Mouse (Mus musculus) heart, embryonic 12.5 days (tissue): ENCODE data around the gene Tbc1d22a. TPM values are rescaled to one million over a fixed set of nuclear protein-coding genes. Genes with fewer than 3 reads are reported as not detected.

Experiments used
- ATAC-seq: fragments of 200-750 bp; cut with Nextera tagmentation; 2 replicates; pipeline ENCODE4 v1.8.0; 2017; ENCODE audit warnings: moderate TSS enrichment, moderate library complexity; ENCODE audit not compliant: insufficient number of reproducible peaks, low FRiP score
- H3K27ac ChIP-seq: fragments of 300-500 bp; sonication (generic); 2 replicates; pipeline ENCODE4 v1.5.1; 2016; ENCODE audit warnings: mild to moderate bottlenecking, moderate library complexity; ENCODE audit not compliant: poor library complexity, severe bottlenecking
- H3K27me3 ChIP-seq: fragments of 300-500 bp; sonication (generic); replicated peaks from 2 replicates; pipeline ENCODE4 v1.6.1; 2016; ENCODE audit warnings: mild to moderate bottlenecking, moderate library complexity
- H3K36me3 ChIP-seq: fragments of 300-500 bp; sonication (generic); 2 replicates; pipeline ENCODE4 v1.6.1; 2016; ENCODE audit warnings: mild to moderate bottlenecking, moderate library complexity
- H3K4me1 ChIP-seq: fragments of 300-500 bp; sonication (generic); replicated peaks from 2 replicates; pipeline ENCODE4 v1.6.1; 2016; ENCODE audit warnings: mild to moderate bottlenecking
- H3K4me2 ChIP-seq: fragments of 300-500 bp; sonication (generic); 2 replicates; pipeline ENCODE4 v1.6.1; 2016; ENCODE audit warnings: mild to moderate bottlenecking, moderate library complexity
- H3K4me3 ChIP-seq: fragments of 300-500 bp; sonication (generic); 2 replicates; pipeline ENCODE4 v1.5.1; 2016; ENCODE audit warnings: mild to moderate bottlenecking
- H3K9ac ChIP-seq: fragments of 300-500 bp; sonication (generic); 2 replicates; pipeline ENCODE4 v1.6.1; 2016; ENCODE audit warnings: mild to moderate bottlenecking, moderate library complexity
- H3K9me3 ChIP-seq: fragments of 300-500 bp; sonication (generic); replicated peaks from 2 replicates; pipeline ENCODE4 v1.6.1; 2016; ENCODE audit warnings: mild to moderate bottlenecking, moderate library complexity
- WGBS: fragments of 180-500 bp; shearing (Covaris S2); methylation state at CpG from one replicate; pipeline ENCODE4 v1.1.7; 2016; 5-methylcytosine and 5-hydroxymethylcytosine counted together
- polyA plus RNA-seq: library from polyadenylated mRNA; unstranded; fragments of >200 nt; fragmentation: Nextera tagmentation; extraction: Ambion mirVana; gene quantifications from 2 replicates; pipeline ENCODE4 v1.2.1, GENCODE M21; 2016

The Tbc1d22a gene
- polyA plus RNA-seq, 1 experiment from 2014 or later, result 10.3 TPM

GRCm38 (mm10) chr15:86405527-86405926 lies 191.3 kb downstream of the Tbc1d22a start:
- Histone ChIP-seq H3K9me3 (no peaks in the 10 kb centered on the region), H3K9ac (no peak overlapping the region), H3K27me3 (peaks cover 81% of the 10 kb centered on the region), H3K27ac (no peak overlapping the region), H3K36me3 (no peaks in the 10 kb centered on the region), H3K4me1 (peaks cover 27% of the 10 kb centered on the region), H3K4me2 (no peak overlapping the region), H3K4me3 (no peak overlapping the region)
- ATAC-seq, result no peak
- WGBS, result 20% methylated on average over 4 of the region's 4 CpGs

- Histone ChIP-seq H3K4me3 (no peak overlapping the region), H3K9ac (no peak overlapping the region), H3K27ac (no peak overlapping the region), H3K4me1 (peaks cover 12% of the 10 kb centered on the region), H3K4me2 (no peak overlapping the region), H3K36me3 (no peaks in the 10 kb centered on the region), H3K9me3 (no peaks in the 10 kb centered on the region), H3K27me3 (peaks cover 95% of the 10 kb centered on the region)
- WGBS, result 58% methylated on average over 5 of the region's 5 CpGs
- 0 out of 2 replicates have a peak, but pooled peaks have one; percentile 49 for ATAC-seq
These were observed 195.1 kb downstream of the Tbc1d22a start for GRCm38 (mm10) chr15:86409352-86409751.

GRCm38 (mm10) chr15:86411532-86412080 lies 197.3 kb downstream of the Tbc1d22a start:
- Histone ChIP-seq H3K9me3 (no peaks in the 10 kb centered on the region), H3K9ac (no peak overlapping the region), H3K4me2 (no peak overlapping the region), H3K27ac (no peak overlapping the region), H3K4me1 (0 out of 2 replicates have a peak, but pooled peaks cover 3% of the 10 kb centered on the region), H3K4me3 (no peak overlapping the region), H3K36me3 (no peaks in the 10 kb centered on the region), H3K27me3 (peaks cover 93% of the 10 kb centered on the region)
- ATAC-seq, result no peak
- 74% methylated on average over 5 of the region's 5 CpGs for WGBS

- no peak overlapping the region for H3K9ac ChIP-seq
- no peaks in the 10 kb centered on the region for H3K36me3 ChIP-seq
- 0 out of 2 replicates have a peak, but pooled peaks cover 3% of the 10 kb centered on the region for H3K4me1 ChIP-seq
- no peak overlapping the region for H3K4me2 ChIP-seq
- ATAC-seq, result no peak
- no peak overlapping the region for H3K4me3 ChIP-seq
- H3K27ac ChIP-seq, result no peak overlapping the region
- no peaks in the 10 kb centered on the region for H3K9me3 ChIP-seq
- peaks cover 93% of the 10 kb centered on the region for H3K27me3 ChIP-seq
- 74% methylated on average over 6 of the region's 6 CpGs for whole genome bisulfite sequencing
These were observed 201.7 kb downstream of the Tbc1d22a start for GRCm38 (mm10) chr15:86415951-86416350.

GRCm38 (mm10) chr15:86418436-86418835 lies 204.2 kb downstream of the Tbc1d22a start:
- Histone ChIP-seq H3K27me3 (peaks cover 85% of the 10 kb centered on the region), H3K9me3 (no peaks in the 10 kb centered on the region), H3K9ac (no peak overlapping the region), H3K27ac (no peak overlapping the region), H3K4me2 (no peak overlapping the region), H3K4me1 (peaks cover 12% of the 10 kb centered on the region), H3K36me3 (no peaks in the 10 kb centered on the region), H3K4me3 (no peak overlapping the region)
- WGBS, result 91% methylated on average over 2 of the region's 2 CpGs
- ATAC-seq, result no peak

GRCm38 (mm10) chr15:86419620-86420019 lies 205.4 kb downstream of the Tbc1d22a start:
- WGBS, result 86% methylated on average over 6 of the region's 6 CpGs
- H3K4me2 ChIP-seq, result no peak overlapping the region
- no peak overlapping the region for H3K27ac ChIP-seq
- H3K27me3 ChIP-seq, result peaks cover 83% of the 10 kb centered on the region
- H3K4me3 ChIP-seq, result no peak overlapping the region
- no peak overlapping the region for H3K9ac ChIP-seq
- no peaks in the 10 kb centered on the region for H3K36me3 ChIP-seq
- H3K4me1 ChIP-seq, result peaks cover 15% of the 10 kb centered on the region
- no peak for ATAC-seq
- no peaks in the 10 kb centered on the region for H3K9me3 ChIP-seq

GRCm38 (mm10) chr15:86422858-86423257 lies 208.6 kb downstream of the Tbc1d22a start:
- WGBS, result 42% methylated on average over 1 of the region's 1 CpGs
- H3K4me2 ChIP-seq, result no peak overlapping the region
- peak overlapping the region; percentile 31 for H3K27ac ChIP-seq
- no peaks in the 10 kb centered on the region for H3K36me3 ChIP-seq
- H3K4me3 ChIP-seq, result no peak overlapping the region
- no peak for ATAC-seq
- no peaks in the 10 kb centered on the region for H3K9me3 ChIP-seq
- H3K4me1 ChIP-seq, result peaks cover 42% of the 10 kb centered on the region
- peaks cover 70% of the 10 kb centered on the region for H3K27me3 ChIP-seq
- H3K9ac ChIP-seq, result no peak overlapping the region

- Histone ChIP-seq H3K36me3 (no peaks in the 10 kb centered on the region), H3K27ac (peak overlapping the region; percentile 35; the same call in 1 of the 2 replicates), H3K9me3 (no peaks in the 10 kb centered on the region), H3K4me1 (peaks cover 42% of the 10 kb centered on the region), H3K9ac (no peak overlapping the region), H3K4me2 (no peak overlapping the region), H3K4me3 (no peak overlapping the region), H3K27me3 (peaks cover 68% of the 10 kb centered on the region)
- ATAC-seq, result peak; percentile 82
- WGBS, result 32% methylated on average over 2 of the region's 2 CpGs
These were observed 209.6 kb downstream of the Tbc1d22a start for GRCm38 (mm10) chr15:86423884-86424283.

GRCm38 (mm10) chr15:86424971-86425370 lies 210.7 kb downstream of the Tbc1d22a start:
- Histone ChIP-seq H3K9ac (no peak overlapping the region), H3K27ac (no peak overlapping the region), H3K4me3 (no peak overlapping the region), H3K9me3 (no peaks in the 10 kb centered on the region), H3K4me1 (peaks cover 42% of the 10 kb centered on the region), H3K4me2 (no peak overlapping the region), H3K27me3 (peaks cover 68% of the 10 kb centered on the region), H3K36me3 (no peaks in the 10 kb centered on the region)
- 44% methylated on average over 8 of the region's 8 CpGs for WGBS
- ATAC-seq, result peak; percentile 56; the same call in 1 of the 2 replicates

GRCm38 (mm10) chr15:86426364-86427000 lies 212.2 kb downstream of the Tbc1d22a start:
- no peaks in the 10 kb centered on the region for H3K36me3 ChIP-seq
- 13% methylated on average over 5 of the region's 5 CpGs for WGBS
- H3K27me3 ChIP-seq, result peaks cover 68% of the 10 kb centered on the region
- H3K4me1 ChIP-seq, result peaks cover 42% of the 10 kb centered on the region
- H3K4me3 ChIP-seq, result no peak overlapping the region
- H3K9ac ChIP-seq, result no peak overlapping the region
- peak; percentile 70 for ATAC-seq
- H3K9me3 ChIP-seq, result no peaks in the 10 kb centered on the region
- no peak overlapping the region for H3K4me2 ChIP-seq
- H3K27ac ChIP-seq, result peak overlapping the region; percentile 30; the same call in 1 of the 2 replicates

- 68% methylated on average over 4 of the region's 4 CpGs for WGBS
- Histone ChIP-seq H3K4me3 (no peak overlapping the region), H3K9ac (no peak overlapping the region), H3K36me3 (no peaks in the 10 kb centered on the region), H3K27ac (no peak overlapping the region; the same call in 1 of the 2 replicates), H3K27me3 (peaks cover 69% of the 10 kb centered on the region), H3K9me3 (no peaks in the 10 kb centered on the region), H3K4me1 (peaks cover 35% of the 10 kb centered on the region), H3K4me2 (no peak overlapping the region)
- no peak for ATAC-seq
These were observed 213.2 kb downstream of the Tbc1d22a start for GRCm38 (mm10) chr15:86427439-86427838.
